Mouse (Mus musculus) liver, adult 2 months (tissue): Measurements from ENCODE around the gene Gm10985. TPM values are rescaled to one million over a fixed set of nuclear protein-coding genes. Genes with fewer than 3 reads are reported as not detected.

ENCODE experiments used
- DNase-seq: peaks from one replicate; pipeline ENCODE4 v3.0.0-alpha.2; 2011; ENCODE audit warnings: low read depth, low spot score; ENCODE audit errors: extremely low read depth
- H3K27ac ChIP-seq: fragments of 200-500 bp; replicated peaks from 2 replicates; pipeline ENCODE4 v1.5.1; 2012; ENCODE audit warnings: low read depth, mild to moderate bottlenecking, control low read depth, inconsistent platforms, low read length; ENCODE audit not compliant: insufficient read depth
- H3K27me3 ChIP-seq: fragments of 200-500 bp; 2 replicates; pipeline ENCODE4 v1.6.1; 2012; ENCODE audit warnings: mild to moderate bottlenecking, moderate library complexity, low read length, inconsistent platforms; ENCODE audit not compliant: control insufficient read depth, insufficient read depth
- H3K36me3 ChIP-seq: fragments of 200-500 bp; 2 replicates; pipeline ENCODE4 v1.6.1; 2012; ENCODE audit warnings: low read length, inconsistent platforms; ENCODE audit not compliant: control insufficient read depth, insufficient read depth
- H3K4me1 ChIP-seq: fragments of 200-500 bp; 2 replicates; pipeline ENCODE4 v1.6.1; 2011; ENCODE audit warnings: low read length; ENCODE audit not compliant: control insufficient read depth, insufficient read depth
- H3K4me3 ChIP-seq: fragments of 200-500 bp; 2 replicates; pipeline ENCODE4 v1.5.1; 2011; ENCODE audit warnings: low read depth, mild to moderate bottlenecking, control low read depth, low read length, moderate library complexity; ENCODE audit not compliant: insufficient read depth
- H3K79me2 ChIP-seq: fragments of 200-500 bp; 2 replicates; pipeline ENCODE4 v1.6.1; 2012; ENCODE audit warnings: inconsistent platforms, mild to moderate bottlenecking, low read length, moderate library complexity; ENCODE audit not compliant: control insufficient read depth, insufficient read depth
- H3K9ac ChIP-seq: fragments of 200-500 bp; 2 replicates; pipeline ENCODE4 v1.6.1; 2012; ENCODE audit warnings: low read depth, mild to moderate bottlenecking, control low read depth, inconsistent platforms, low read length
- CTCF ChIP-seq: fragments of 200-500 bp; IDR thresholded peaks from 2 replicates; pipeline ENCODE4 v1.5.1; 2011; ENCODE audit warnings: low read depth, low read length, control low read depth
- POLR2A ChIP-seq: fragments of 200-500 bp; IDR thresholded peaks from 2 replicates; pipeline ENCODE4 v1.6.1; 2011; ENCODE audit warnings: low read length, control low read depth; ENCODE audit not compliant: insufficient read depth; ENCODE audit errors: extremely low read depth
- WGBS: fragments of 180-500 bp; shearing (Covaris S2); methylation state at CpG from one replicate; pipeline ENCODE4 v1.1.7; 2018; 5-methylcytosine and 5-hydroxymethylcytosine counted together
- polyA plus RNA-seq: library from polyadenylated mRNA; depleted of rRNA; stranded (reverse); fragments of >200 nt; gene quantifications from 2 replicates; pipeline ENCODE4 v1.2.3, GENCODE M21; 2012; rRNA removed
- total RNA-seq: library from RNA; depleted of rRNA; stranded (reverse); fragments of >200 nt; gene quantifications from 2 replicates; pipeline ENCODE4 v1.2.3, GENCODE M21; 2014; rRNA removed

Gene Gm10985
- total RNA-seq (not detected in 2 replicates), polyA plus RNA-seq (not detected in 2 replicates)

DNA sequence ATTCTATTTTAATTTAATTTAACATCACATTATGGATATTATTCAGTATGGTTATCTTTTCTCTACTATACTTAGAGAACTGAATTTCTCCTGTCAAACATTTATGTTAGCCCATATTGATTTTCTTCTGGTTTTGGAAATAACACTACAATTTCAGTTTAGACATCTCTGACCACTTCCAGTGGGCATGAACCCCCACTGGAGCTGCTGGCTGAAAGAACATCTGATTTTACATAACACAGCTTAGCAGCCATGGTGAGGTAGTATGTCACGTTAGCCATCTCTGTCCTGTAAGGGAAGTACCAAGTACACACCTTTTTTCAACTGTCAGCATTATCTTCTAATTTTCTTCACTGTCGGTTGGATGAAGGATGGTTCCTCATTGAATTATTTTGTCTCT lies at the start of gene Gm10985:
Gene Gm10985, plus strand, starts transcription at position 301 of the 400 bp plus-strand sequence.
- H3K36me3 ChIP-seq: no peaks in the 10 kb centered on the region
- DNase-seq: no peak
- no peaks in the 10 kb centered on the region; the same call in 1 of the 2 replicates for H3K4me1 ChIP-seq
- H3K9ac ChIP-seq: no peak within 1 kb of the TSS
- no peaks in the 10 kb centered on the region for H3K79me2 ChIP-seq
- 84% methylated on average over 2 of the region's 2 CpGs for WGBS
- TF ChIP-seq CTCF (no peak), POLR2A (no peak)
- H3K4me3 ChIP-seq: no peak within 1 kb of the TSS
- no peaks in the 10 kb centered on the region for H3K27me3 ChIP-seq
- no peak within 1 kb of the TSS for H3K27ac ChIP-seq

DNA sequence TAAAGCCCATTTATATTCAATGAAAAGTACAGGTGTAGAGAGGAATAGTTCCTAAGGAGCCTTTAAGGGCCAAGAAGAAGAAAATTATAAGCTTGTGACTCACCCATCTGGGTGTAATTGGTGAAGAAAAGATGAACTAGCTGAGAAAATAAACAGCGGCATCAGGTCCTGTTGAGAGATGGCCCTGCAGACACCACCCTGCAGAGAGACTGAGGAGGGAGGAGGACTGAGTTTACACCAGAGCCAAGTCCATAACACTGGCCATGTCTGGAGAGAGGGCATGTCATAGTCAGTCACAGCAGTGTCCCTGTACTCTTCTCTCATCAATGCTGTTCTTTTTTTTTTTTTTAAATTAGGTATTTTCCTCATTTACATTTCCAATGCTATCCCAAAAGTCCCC lies 48.0 kb upstream of the Gm10985 start:
- no peak for TF ChIP-seq POLR2A
- TF ChIP-seq CTCF: no peak
- no peaks in the 10 kb centered on the region for H3K79me2 ChIP-seq
- WGBS: 94% methylated on average over 1 of the region's 1 CpGs

DNA sequence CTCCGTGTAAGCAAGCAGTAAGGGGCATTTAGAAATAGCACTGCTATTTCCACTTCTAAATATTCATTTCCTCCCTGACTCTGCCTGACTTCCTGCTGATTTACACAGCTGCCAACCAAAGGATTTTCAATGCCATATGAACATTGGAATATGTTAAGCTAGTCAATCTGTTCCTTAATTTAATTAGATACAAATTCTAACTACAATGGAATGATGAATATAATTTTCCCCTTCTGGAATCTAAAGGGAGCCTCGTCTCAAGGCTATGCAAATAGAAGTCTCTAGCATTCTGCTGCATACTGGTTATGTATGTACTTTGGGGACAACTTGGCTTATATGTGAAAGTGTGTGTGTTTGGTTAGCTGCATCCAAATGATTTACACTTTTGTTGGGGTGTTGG lies 45.2 kb upstream of the Gm10985 start:
- no peaks in the 10 kb centered on the region for H3K79me2 ChIP-seq
- WGBS: 75% methylated on average over 2 of the region's 2 CpGs
- no peaks in the 10 kb centered on the region for H3K27me3 ChIP-seq
- H3K27ac ChIP-seq: no peak overlapping the region
- H3K9ac ChIP-seq: no peak overlapping the region
- no peak overlapping the region for H3K4me3 ChIP-seq
- H3K4me1 ChIP-seq: no peaks in the 10 kb centered on the region
- no peaks in the 10 kb centered on the region for H3K36me3 ChIP-seq
- DNase-seq: no peak
- TF ChIP-seq POLR2A: no peak
- TF ChIP-seq CTCF: no peak

More for the DNA sequence above, 48.0 kb upstream of the Gm10985 start:
- Histone ChIP-seq H3K27ac (no peak overlapping the region), H3K27me3 (no peaks in the 10 kb centered on the region), H3K9ac (no peak overlapping the region), H3K36me3 (no peaks in the 10 kb centered on the region), H3K4me3 (no peak overlapping the region), H3K4me1 (no peaks in the 10 kb centered on the region)
- DNase-seq: no peak

DNA sequence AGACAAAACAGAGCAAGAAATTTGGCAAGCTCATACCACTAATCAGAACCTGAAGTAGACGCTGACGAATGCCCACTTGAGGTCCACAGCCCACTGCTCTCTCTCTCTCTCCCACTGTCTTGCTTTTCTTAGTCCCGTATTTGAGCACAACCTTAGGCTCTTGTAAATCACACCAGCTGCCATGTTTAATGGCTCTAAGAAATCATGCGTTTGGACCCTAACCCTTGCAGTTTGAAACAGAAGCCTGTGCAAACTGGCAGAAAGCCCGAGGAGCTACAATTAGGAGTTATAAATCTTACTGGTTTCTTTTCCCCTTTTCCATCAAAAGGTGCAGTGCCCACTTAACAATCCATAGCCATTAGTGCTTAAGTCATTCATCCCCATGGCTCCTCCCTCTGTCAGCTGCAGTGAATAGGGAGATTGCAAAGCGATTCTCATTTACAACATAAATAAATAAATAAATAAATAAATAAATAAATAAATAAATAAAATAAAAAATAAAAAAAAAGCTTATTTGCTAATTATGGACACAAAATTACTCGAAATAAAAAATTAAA lies 31.4 kb upstream of the Gm10985 start:
- 83% methylated on average over 7 of the region's 7 CpGs for WGBS
- Histone ChIP-seq H3K36me3 (no peaks in the 10 kb centered on the region), H3K4me1 (no peaks in the 10 kb centered on the region), H3K27ac (no peak overlapping the region), H3K27me3 (no peaks in the 10 kb centered on the region), H3K4me3 (no peak overlapping the region), H3K9ac (no peak overlapping the region), H3K79me2 (no peaks in the 10 kb centered on the region)
- TF ChIP-seq CTCF: no peak
- TF ChIP-seq POLR2A: no peak
- DNase-seq: no peak

DNA sequence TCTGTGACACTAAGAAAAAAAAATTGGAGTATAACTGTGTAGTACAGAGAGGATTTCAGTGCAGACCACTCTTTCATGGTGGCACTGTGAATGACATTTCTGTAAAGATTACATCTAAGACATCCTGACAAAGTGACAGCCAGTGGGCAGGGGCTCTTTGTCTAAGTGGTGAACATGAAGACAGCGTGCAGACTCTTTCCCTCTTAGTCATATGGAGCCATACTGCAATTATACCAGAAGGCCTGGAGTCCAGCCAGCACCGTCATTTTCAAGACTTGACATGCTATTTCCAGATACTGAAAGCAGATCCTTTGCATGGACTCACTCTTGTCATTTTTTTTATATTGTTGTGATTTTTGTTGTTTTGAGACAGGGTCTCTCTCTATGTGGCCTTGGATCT lies 10.6 kb upstream of the Gm10985 start:
- Histone ChIP-seq H3K9ac (no peak overlapping the region), H3K79me2 (no peaks in the 10 kb centered on the region), H3K27ac (no peak overlapping the region), H3K36me3 (no peaks in the 10 kb centered on the region), H3K27me3 (no peaks in the 10 kb centered on the region), H3K4me1 (no peaks in the 10 kb centered on the region), H3K4me3 (no peak overlapping the region)
- WGBS: 76% methylated on average over 2 of the region's 2 CpGs
- TF ChIP-seq CTCF (no peak), POLR2A (no peak)
- DNase-seq: no peak

DNA sequence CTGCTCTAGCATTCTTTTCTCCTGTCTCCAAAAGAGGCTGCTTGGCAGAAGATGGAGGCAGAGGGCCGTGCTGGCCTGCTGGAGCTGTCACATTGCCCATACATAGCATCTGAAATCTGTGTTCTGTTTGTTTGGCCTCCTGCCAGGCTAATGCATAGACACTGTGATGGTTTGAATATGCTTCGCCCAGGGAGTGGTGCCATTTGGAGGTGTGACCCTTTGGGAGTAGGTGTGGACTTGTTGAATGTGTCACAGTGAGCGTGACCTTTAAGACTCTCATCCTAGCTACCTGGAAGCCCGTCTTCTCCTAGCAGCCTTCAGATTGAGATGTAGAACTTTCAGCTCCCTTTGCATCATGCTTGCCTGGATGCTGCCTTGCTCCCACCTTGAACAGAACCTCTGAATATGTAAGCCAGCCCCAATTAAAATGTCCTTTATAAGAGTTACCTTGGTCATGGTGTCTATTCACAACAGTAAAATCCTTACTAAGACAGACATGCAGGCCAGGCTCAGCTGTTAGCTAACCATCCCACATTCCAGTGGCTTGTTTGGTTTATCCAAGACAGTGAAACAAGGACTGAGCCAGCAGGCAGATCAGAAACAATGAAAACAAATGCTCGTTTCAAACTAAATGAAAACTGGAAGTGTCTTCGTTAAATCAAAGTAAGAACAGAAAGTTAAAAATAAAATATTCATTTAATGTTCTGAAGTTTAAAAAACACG lies 1.5 kb downstream of the Gm10985 start:
- 75% methylated on average over 7 of the region's 7 CpGs for WGBS
- Histone ChIP-seq H3K4me1 (no peaks in the 10 kb centered on the region; the same call in 1 of the 2 replicates), H3K9ac (no peak overlapping the region), H3K27me3 (no peaks in the 10 kb centered on the region), H3K36me3 (no peaks in the 10 kb centered on the region), H3K79me2 (no peaks in the 10 kb centered on the region), H3K4me3 (no peak overlapping the region), H3K27ac (no peak overlapping the region)
- TF ChIP-seq POLR2A (no peak), CTCF (no peak)
- DNase-seq: no peak
